Mouse (Mus musculus) hindbrain, postnatal 0 days (tissue): ENCODE data around the gene Adamts4. TPM values are rescaled to one million over a fixed set of nuclear protein-coding genes. Genes with fewer than 3 reads are reported as not detected.

Source experiments
- ATAC-seq: fragments of 200-750 bp; cut with Nextera tagmentation; 2 replicates; pipeline ENCODE4 v1.8.0; 2017; ENCODE audit warnings: mild to moderate bottlenecking, moderate TSS enrichment, moderate library complexity
- DNase-seq: peaks from one replicate; pipeline ENCODE4 v3.0.0-alpha.2; 2015; ENCODE audit warnings: low spot score
- H3K27ac ChIP-seq: fragments of 300-500 bp; sonication (generic); 2 replicates; pipeline ENCODE4 v1.5.1; 2014; ENCODE audit warnings: mild to moderate bottlenecking
- H3K27me3 ChIP-seq: fragments of 300-500 bp; sonication (generic); 2 replicates; pipeline ENCODE4 v1.6.1; 2014; ENCODE audit warnings: low read length, mixed read lengths; ENCODE audit not compliant: insufficient read depth
- H3K36me3 ChIP-seq: fragments of 300-500 bp; sonication (generic); 2 replicates; pipeline ENCODE4 v1.6.1; 2014; ENCODE audit warnings: low read length, mixed read lengths; ENCODE audit not compliant: insufficient read depth
- H3K4me1 ChIP-seq: fragments of 300-500 bp; sonication (generic); 2 replicates; pipeline ENCODE4 v1.6.1; 2014; ENCODE audit warnings: antibody characterized with exemption, low read length, mixed read lengths; ENCODE audit not compliant: insufficient read depth
- H3K4me2 ChIP-seq: fragments of 300-500 bp; sonication (generic); 2 replicates; pipeline ENCODE4 v1.6.1; 2014; ENCODE audit warnings: low read depth, mild to moderate bottlenecking, low read length, moderate library complexity, mixed read lengths
- H3K4me3 ChIP-seq: fragments of 300-500 bp; sonication (generic); 2 replicates; pipeline ENCODE4 v1.5.1; 2014; ENCODE audit warnings: low read length
- H3K9ac ChIP-seq: fragments of 300-500 bp; sonication (generic); replicated peaks from 2 replicates; pipeline ENCODE4 v1.6.1; 2014; ENCODE audit warnings: mild to moderate bottlenecking, low read length, moderate library complexity, mixed read lengths
- H3K9me3 ChIP-seq: fragments of 300-500 bp; sonication (generic); 2 replicates; pipeline ENCODE4 v1.6.1; 2016; ENCODE audit warnings: low read length, mixed read lengths
- CTCF ChIP-seq: IDR thresholded peaks from 2 replicates; pipeline ENCODE4 v1.5.1; 2016; ENCODE audit warnings: antibody characterized with exemption, control low read depth, low read depth
- WGBS: fragments of 180-500 bp; shearing (Covaris S2); extraction: QIAGEN DNeasy Blood & Tissue Kit; methylation state at CpG from one replicate; pipeline ENCODE4 v1.1.7; 2014; 5-methylcytosine and 5-hydroxymethylcytosine counted together
- polyA plus RNA-seq: library from polyadenylated mRNA; unstranded; fragments of >200 nt; fragmentation: Nextera tagmentation; extraction: Ambion mirVana; gene quantifications from 2 replicates; pipeline ENCODE4 v1.2.1, GENCODE M21; 2015
- total RNA-seq: library from RNA; depleted of rRNA; stranded (reverse); fragments of >200 nt; gene quantifications from 2 replicates; pipeline ENCODE4 v1.2.3, GENCODE M21; 2014

Adamts4 gene
- total and polyA plus RNA-seq, 2 experiments from 2014 or later = 4.4 to 7.4 TPM

DNA sequence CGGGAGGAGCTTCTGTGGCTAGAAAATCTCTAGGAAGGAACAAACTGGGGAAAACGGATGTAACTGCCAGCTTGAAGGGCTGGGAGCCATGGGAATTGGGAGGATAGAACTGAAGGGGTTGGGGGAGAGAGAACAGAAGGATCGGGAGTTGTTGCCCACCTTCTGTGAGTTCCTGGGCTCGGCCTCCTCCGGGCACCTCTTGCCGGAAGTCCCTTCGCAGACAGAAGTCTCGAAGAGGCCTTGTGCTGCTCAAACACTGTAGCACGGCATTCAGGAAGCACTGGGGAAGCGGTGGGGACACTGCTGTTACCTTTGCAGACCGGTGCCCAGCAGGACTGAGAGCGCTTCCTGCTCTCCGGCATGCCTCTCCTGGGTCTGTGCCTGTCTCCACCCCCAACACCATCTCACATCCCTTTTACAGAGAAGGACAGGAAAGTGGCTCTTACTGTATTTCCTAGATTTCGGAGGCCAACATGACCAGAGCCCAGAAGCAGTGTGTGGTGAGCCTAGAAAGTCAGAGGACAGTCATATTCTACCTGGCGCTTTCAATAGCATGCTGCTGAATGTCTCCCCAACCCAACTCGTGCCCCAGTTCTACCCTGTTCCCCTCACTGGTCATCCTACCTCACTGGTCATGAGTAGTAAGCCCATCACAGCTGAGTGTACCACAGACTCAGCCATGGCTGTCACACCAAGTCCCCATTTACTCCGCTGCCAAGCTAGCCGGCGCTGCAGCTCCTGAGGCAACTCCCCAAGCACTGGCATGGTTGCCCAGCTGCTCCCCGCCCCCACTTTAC lies 35.1 kb downstream of the Adamts4 start:
- H3K27ac ChIP-seq = no peak overlapping the region
- no peak for DNase-seq
- no peaks in the 10 kb centered on the region for H3K9me3 ChIP-seq
- no peak for TF ChIP-seq CTCF
- H3K4me3 ChIP-seq = no peak overlapping the region
- 0 out of 2 replicates have a peak overlapping the region, but pooled peaks have one; percentile 4 for H3K4me2 ChIP-seq
- H3K4me1 ChIP-seq = peaks cover 8% of the 10 kb centered on the region
- H3K27me3 ChIP-seq = no peaks in the 10 kb centered on the region
- 90% methylated on average over 20 of the region's 20 CpGs for WGBS
- H3K36me3 ChIP-seq = peaks cover 32% of the 10 kb centered on the region; the same call in 1 of the 2 replicates
- H3K9ac ChIP-seq = no peak overlapping the region
- no peak for ATAC-seq

DNA sequence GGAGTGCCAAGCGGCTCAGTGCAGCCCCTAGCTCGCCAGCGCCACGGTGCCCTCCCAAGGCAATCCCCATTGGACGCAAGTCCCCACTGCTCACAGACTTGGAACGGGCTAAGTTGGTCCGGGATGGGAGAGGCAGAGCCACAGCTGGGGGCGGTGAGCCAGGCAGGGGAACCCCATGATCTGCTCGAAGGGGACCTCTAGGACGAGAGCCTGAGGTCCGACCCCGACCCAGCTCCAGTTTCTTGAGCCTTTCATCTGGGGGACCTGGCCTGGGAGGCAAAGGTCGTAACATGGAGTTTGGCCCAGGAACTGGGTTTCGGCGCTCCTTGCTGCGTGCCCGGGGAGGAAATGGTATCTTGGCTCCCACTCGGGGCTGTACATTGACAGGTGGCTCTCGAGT lies 36.3 kb downstream of the Adamts4 start:
- peak overlapping the region; percentile 75 for H3K4me2 ChIP-seq
- DNase-seq = no peak
- no peak for TF ChIP-seq CTCF
- no peaks in the 10 kb centered on the region for H3K27me3 ChIP-seq
- H3K9me3 ChIP-seq = no peaks in the 10 kb centered on the region
- H3K9ac ChIP-seq = no peak overlapping the region
- ATAC-seq = no peak
- WGBS = 89% methylated on average over 19 of the region's 19 CpGs
- peaks cover 32% of the 10 kb centered on the region; the same call in 1 of the 2 replicates for H3K36me3 ChIP-seq
- peak overlapping the region; percentile 78 for H3K4me3 ChIP-seq
- H3K27ac ChIP-seq = no peak overlapping the region
- peaks cover 6% of the 10 kb centered on the region; the same call in 1 of the 2 replicates for H3K4me1 ChIP-seq

DNA sequence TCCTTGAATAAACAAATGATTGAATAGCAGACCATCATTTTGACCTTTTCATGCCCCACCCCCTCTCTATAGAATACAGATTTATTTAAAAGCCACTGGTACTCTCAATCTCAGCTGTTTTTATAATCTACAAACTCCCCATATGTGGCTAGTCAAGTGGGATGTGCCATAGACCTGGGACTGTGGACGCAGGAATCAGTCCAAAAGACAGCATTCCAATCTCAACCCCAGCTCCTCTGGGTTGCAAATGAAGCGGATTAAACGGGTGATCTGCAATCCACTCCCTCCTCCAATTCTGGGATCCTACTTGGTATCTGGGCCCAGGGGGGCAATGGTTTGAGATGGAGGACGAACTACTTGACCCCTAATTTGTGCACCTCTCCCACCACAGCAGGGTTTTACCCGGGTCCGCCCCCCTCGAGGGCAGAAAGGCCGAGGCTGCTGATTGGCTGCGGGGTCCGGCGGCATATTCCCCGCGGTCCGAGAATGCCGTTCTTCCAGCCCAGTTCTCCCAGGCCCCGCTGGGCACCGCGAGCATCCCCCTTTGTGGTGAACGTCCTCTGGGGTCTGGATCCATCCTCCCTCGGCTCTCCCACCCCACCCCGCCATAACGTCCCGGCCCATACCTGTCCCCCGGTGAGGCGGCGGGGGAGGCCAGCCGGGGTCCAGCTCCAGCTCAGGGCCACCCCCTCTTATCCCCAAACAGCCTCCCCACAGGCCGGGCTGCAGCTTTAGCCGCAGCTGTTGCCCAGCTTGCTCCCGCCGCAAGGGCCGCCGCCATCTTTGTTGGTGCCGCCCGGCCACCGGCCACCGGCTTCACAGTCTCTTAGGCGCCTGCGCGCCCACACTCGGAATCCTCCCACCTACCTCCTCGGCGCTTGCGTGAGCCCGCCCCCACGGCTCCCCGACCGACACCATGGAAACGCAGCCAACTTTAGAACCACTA lies 37.2 kb downstream of the Adamts4 start, which contains the start of gene Usp21:
Gene Usp21, minus strand, starts transcription at position 856 of the 946 bp plus-strand sequence.
- no peak for TF ChIP-seq CTCF
- H3K4me1 ChIP-seq = peaks cover 6% of the 10 kb centered on the region; the same call in 1 of the 2 replicates
- peak within 1 kb of the TSS; percentile 95 for H3K27ac ChIP-seq
- peak within 1 kb of the TSS; percentile 75 for H3K4me2 ChIP-seq
- H3K36me3 ChIP-seq = peaks cover 32% of the 10 kb centered on the region; the same call in 1 of the 2 replicates
- no peaks in the 10 kb centered on the region for H3K27me3 ChIP-seq
- DNase-seq = peak; percentile 97
- ATAC-seq = peak; percentile 96
- peak within 1 kb of the TSS; percentile 78 for H3K4me3 ChIP-seq
- no peaks in the 10 kb centered on the region for H3K9me3 ChIP-seq
- peak within 1 kb of the TSS; percentile 92 for H3K9ac ChIP-seq
- under 1% methylated on average over 49 of the region's 49 CpGs for WGBS

DNA sequence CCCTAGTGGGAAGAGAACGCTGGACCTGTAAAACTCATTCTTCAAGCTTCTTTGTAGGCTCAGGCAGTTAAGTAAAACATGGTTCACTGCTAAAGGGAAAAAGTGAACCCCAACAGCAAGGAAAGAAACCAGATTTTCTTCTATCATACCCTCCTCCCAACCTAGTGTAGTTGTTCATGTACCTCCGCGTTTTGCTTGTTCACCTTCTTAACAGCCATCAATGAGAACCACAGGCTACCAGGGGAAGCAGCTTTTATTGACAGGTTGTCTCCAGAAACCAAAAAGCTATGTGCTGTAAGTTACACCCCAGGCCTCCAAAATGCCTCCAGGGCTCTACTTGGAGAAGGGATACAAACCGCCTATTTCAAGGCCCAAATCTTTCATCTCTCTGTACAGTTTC lies 38.1 kb downstream of the Adamts4 start:
- TF ChIP-seq CTCF = no peak
- H3K27ac ChIP-seq = peak overlapping the region; percentile 95; the same call in 1 of the 2 replicates
- DNase-seq = no peak
- peak overlapping the region; percentile 75 for H3K4me2 ChIP-seq
- ATAC-seq = no peak
- H3K9me3 ChIP-seq = no peaks in the 10 kb centered on the region
- 68% methylated on average over 4 of the region's 4 CpGs for WGBS
- H3K4me3 ChIP-seq = peak overlapping the region; percentile 78; the same call in 1 of the 2 replicates
- H3K4me1 ChIP-seq = peaks cover 6% of the 10 kb centered on the region; the same call in 1 of the 2 replicates
- H3K36me3 ChIP-seq = peaks cover 32% of the 10 kb centered on the region; the same call in 1 of the 2 replicates
- no peaks in the 10 kb centered on the region for H3K27me3 ChIP-seq
- H3K9ac ChIP-seq = peak overlapping the region; percentile 92; the same call in 1 of the 2 replicates

DNA sequence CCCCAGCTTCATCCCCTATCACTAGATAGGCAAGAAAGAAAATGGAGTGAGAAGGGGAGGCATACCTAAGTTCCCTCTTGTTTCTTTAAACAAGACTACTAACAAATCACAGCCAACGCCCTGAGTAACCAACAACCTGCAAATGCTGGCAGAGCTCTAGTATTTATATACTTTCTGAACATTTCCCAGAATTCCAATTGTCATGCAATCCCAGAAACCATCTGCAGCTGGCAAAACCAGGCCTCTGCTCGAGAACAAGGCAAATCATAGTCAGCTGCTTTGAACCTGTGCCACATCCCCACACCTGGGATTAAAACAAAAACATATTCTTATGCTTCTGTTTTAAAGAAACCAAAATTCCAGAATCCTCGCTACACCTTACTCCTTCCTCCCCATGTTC lies 43.1 kb downstream of the Adamts4 start:
- Histone ChIP-seq H3K9me3 (no peaks in the 10 kb centered on the region), H3K4me2 (peak overlapping the region; percentile 66), H3K9ac (peak overlapping the region; percentile 94; the same call in 1 of the 2 replicates), H3K36me3 (peaks cover 12% of the 10 kb centered on the region; the same call in 1 of the 2 replicates), H3K4me1 (0 out of 2 replicates have a peak, but pooled peaks cover 3% of the 10 kb centered on the region), H3K27me3 (no peaks in the 10 kb centered on the region), H3K4me3 (peak overlapping the region; percentile 71), H3K27ac (peak overlapping the region; percentile 96; the same call in 1 of the 2 replicates)
- DNase-seq = no peak
- WGBS = 86% methylated on average over 3 of the region's 3 CpGs
- no peak for ATAC-seq
- no peak for TF ChIP-seq CTCF

DNA sequence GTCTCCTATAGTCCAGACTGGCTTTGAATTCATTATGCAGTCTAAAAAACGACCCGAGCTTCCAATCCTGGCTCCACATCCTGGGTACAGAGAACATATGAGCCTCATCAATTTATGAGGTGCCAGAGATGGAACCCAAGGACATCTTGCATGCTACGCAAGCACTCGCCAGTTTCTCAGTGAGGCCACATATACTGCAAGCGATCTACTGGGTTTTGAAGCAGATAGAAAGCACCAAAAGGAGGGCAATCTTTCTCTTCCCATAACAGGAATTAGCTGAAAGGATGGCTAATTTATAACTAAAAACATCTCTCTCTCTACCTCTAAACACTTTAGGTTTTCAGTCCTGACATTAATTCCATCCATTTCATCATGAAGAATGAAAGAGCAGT lies 43.7 kb downstream of the Adamts4 start:
- WGBS = 35% methylated on average over 5 of the region's 5 CpGs
- H3K36me3 ChIP-seq = peaks cover 10% of the 10 kb centered on the region; the same call in 1 of the 2 replicates
- no peaks in the 10 kb centered on the region for H3K9me3 ChIP-seq
- peak overlapping the region; percentile 66 for H3K4me2 ChIP-seq
- H3K27ac ChIP-seq = peak overlapping the region; percentile 96
- peak overlapping the region; percentile 71 for H3K4me3 ChIP-seq
- peak overlapping the region; percentile 94 for H3K9ac ChIP-seq
- no peak for TF ChIP-seq CTCF
- H3K4me1 ChIP-seq = 0 out of 2 replicates have a peak, but pooled peaks cover 3% of the 10 kb centered on the region
- DNase-seq = no peak
- 0 out of 2 replicates have a peak, but pooled peaks have one; percentile 25 for ATAC-seq
- no peaks in the 10 kb centered on the region for H3K27me3 ChIP-seq
